Mouse (Mus musculus) forebrain, embryonic 15.5 days (tissue): Measurements from ENCODE around the gene Dqx1. TPM values are rescaled to one million over a fixed set of nuclear protein-coding genes. Genes with fewer than 3 reads are reported as not detected.
A peak's percentile ranks its signal among the peaks of the same experiment; 100 is the strongest.

Experiments
- ATAC-seq: fragments of 200-750 bp; cut with Nextera tagmentation; replicated peaks from 2 replicates; pipeline ENCODE4 v1.8.0; 2017; ENCODE audit warnings: mild to moderate bottlenecking, moderate TSS enrichment, moderate library complexity
- H3K27ac ChIP-seq: fragments of 300-500 bp; sonication (generic); replicated peaks from 2 replicates; pipeline ENCODE4 v1.5.1; 2015; ENCODE audit warnings: mild to moderate bottlenecking, inconsistent platforms
- H3K27me3 ChIP-seq: fragments of 300-500 bp; sonication (generic); 2 replicates; pipeline ENCODE4 v1.6.1; 2015; ENCODE audit warnings: inconsistent platforms
- H3K36me3 ChIP-seq: fragments of 300-500 bp; sonication (generic); 2 replicates; pipeline ENCODE4 v1.6.1; 2015; ENCODE audit warnings: mild to moderate bottlenecking, inconsistent platforms
- H3K4me1 ChIP-seq: fragments of 300-500 bp; sonication (generic); 2 replicates; pipeline ENCODE4 v1.6.1; 2015; ENCODE audit warnings: inconsistent platforms
- H3K4me2 ChIP-seq: fragments of 300-500 bp; sonication (generic); replicated peaks from 2 replicates; pipeline ENCODE4 v1.6.1; 2015; ENCODE audit warnings: mild to moderate bottlenecking, inconsistent platforms
- H3K4me3 ChIP-seq: fragments of 300-500 bp; sonication (generic); 2 replicates; pipeline ENCODE4 v1.5.1; 2015; ENCODE audit warnings: mild to moderate bottlenecking, inconsistent platforms
- H3K9ac ChIP-seq: fragments of 300-500 bp; sonication (generic); replicated peaks from 2 replicates; pipeline ENCODE4 v1.6.1; 2015; ENCODE audit warnings: mild to moderate bottlenecking, inconsistent platforms
- H3K9me3 ChIP-seq: fragments of 300-500 bp; sonication (generic); 2 replicates; pipeline ENCODE4 v1.6.1; 2016; ENCODE audit warnings: inconsistent platforms
- WGBS: fragments of 180-500 bp; shearing (Covaris S2); methylation state at CpG from one replicate; pipeline ENCODE4 v1.1.7; 2015; ENCODE audit warnings: mixed read lengths; 5-methylcytosine and 5-hydroxymethylcytosine counted together
- polyA plus RNA-seq: library from polyadenylated mRNA; unstranded; fragments of >200 nt; fragmentation: Nextera tagmentation; extraction: Ambion mirVana; gene quantifications from 2 replicates; pipeline ENCODE4 v1.2.1, GENCODE M21; 2015

Gene Dqx1
- polyA plus RNA-seq, 1 experiment from 2014 or later: 0.34 TPM

DNA sequence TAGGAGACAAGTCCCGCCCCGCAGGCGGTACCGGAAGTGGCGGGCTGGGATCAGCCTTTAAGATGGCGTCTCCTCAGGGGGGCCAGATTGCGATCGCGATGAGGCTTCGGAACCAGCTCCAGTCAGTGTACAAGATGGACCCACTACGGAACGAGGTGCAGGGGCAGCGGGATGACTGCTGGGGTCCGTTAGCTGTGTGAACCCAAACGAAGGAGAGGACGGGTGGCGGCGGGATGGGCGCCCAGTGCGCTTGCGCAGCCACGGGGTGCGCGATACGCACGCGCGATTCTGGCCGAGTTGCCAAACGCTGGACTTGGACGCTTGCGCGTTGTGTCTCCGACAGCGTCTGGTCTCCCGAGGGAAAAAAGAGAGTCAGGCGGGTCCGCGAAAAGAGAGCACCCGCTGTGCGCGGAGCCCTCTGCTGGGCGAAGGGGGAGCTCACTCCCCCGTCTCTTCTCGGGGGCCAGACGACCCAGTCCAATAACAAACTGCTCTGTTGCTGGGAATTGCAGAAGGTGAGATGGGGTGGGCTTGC lies 20.7 kb downstream of the Dqx1 start:
- ATAC-seq: peak; percentile 93
- Histone ChIP-seq H3K9me3 (no peaks in the 10 kb centered on the region), H3K36me3 (peaks cover 10% of the 10 kb centered on the region), H3K27me3 (peaks cover 49% of the 10 kb centered on the region), H3K9ac (peak overlapping the region; percentile 83), H3K4me1 (peaks cover 22% of the 10 kb centered on the region), H3K4me3 (peak overlapping the region; percentile 80), H3K27ac (peak overlapping the region; percentile 92), H3K4me2 (peak overlapping the region; percentile 77)
- under 1% methylated on average over 46 of the region's 46 CpGs for WGBS

DNA sequence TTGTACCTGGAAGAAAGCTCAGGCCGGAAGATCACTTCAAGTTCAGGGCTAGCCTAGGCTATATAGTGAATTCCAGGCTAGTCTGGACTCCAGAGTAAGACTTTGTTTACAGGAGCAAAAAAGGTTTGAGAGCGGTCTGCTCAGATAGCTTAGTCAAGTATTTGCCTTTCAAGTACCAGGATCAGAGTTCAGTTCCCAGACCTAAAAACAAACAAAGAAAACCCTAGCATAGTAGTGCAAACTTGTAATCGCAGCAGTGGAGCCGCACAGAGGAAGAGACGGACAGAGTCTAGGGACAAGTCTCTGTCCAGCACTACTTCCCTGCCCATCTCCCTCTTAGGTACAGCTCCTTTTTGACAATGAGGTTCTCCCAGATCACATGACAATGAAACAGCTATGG lies 22.6 kb downstream of the Dqx1 start:
- H3K9ac ChIP-seq: no peak overlapping the region
- no peak overlapping the region for H3K4me3 ChIP-seq
- peaks cover 10% of the 10 kb centered on the region for H3K36me3 ChIP-seq
- WGBS: 97% methylated on average over 5 of the region's 5 CpGs
- H3K27me3 ChIP-seq: peaks cover 49% of the 10 kb centered on the region
- no peak for ATAC-seq
- peaks cover 22% of the 10 kb centered on the region for H3K4me1 ChIP-seq
- no peaks in the 10 kb centered on the region for H3K9me3 ChIP-seq
- H3K4me2 ChIP-seq: no peak overlapping the region
- no peak overlapping the region for H3K27ac ChIP-seq

DNA sequence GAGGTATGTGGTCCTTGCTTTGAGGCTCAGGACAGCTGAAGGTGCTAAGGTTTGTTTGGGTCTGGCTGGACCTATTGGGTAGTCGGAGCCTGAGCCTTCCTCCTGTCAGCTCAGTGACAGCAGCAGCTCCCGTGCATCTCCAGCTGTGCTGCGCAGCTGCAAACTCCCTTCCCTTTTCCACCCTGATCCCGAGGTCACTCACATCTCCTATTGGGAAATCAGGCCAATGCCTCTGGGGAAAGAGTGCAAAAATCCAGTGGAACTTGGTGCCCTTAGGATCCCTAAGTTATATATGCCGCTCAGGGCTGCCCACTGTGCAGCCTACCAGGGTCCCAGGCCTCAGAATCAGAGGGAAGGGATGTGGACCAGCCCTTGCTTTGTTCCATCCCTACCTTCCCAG lies 25.9 kb downstream of the Dqx1 start:
- Histone ChIP-seq H3K27me3 (peaks cover 63% of the 10 kb centered on the region), H3K27ac (no peak overlapping the region), H3K36me3 (peaks cover 10% of the 10 kb centered on the region), H3K4me3 (no peak overlapping the region), H3K4me1 (peaks cover 23% of the 10 kb centered on the region), H3K4me2 (no peak overlapping the region), H3K9me3 (no peaks in the 10 kb centered on the region), H3K9ac (no peak overlapping the region)
- WGBS: 14% methylated on average over 5 of the region's 5 CpGs
- ATAC-seq: no peak

DNA sequence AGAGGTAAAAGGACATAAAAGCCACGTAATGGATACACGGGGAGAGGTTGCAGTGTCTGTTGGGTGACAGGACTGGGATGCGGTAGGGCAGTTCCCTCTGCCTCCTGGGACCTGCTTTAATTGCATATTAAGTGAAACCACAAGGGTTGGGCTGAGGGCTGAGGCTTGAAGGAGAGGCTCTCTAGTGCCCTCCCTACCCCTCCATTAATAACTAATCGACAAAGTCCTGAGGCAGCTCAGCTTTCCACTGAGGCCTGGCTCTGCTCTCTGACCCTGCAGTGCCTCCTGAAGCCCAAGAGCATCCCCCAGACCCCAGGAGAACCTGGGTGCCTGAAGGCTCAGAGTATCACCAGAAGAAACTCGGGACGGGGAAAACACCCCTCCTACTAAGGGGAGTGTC lies 26.8 kb downstream of the Dqx1 start:
- WGBS: 6% methylated on average over 6 of the region's 6 CpGs
- Histone ChIP-seq H3K4me2 (no peak overlapping the region), H3K4me1 (peaks cover 15% of the 10 kb centered on the region), H3K4me3 (no peak overlapping the region), H3K36me3 (peaks cover 10% of the 10 kb centered on the region), H3K9ac (no peak overlapping the region), H3K9me3 (no peaks in the 10 kb centered on the region), H3K27ac (no peak overlapping the region), H3K27me3 (peaks cover 71% of the 10 kb centered on the region)
- ATAC-seq: no peak

DNA sequence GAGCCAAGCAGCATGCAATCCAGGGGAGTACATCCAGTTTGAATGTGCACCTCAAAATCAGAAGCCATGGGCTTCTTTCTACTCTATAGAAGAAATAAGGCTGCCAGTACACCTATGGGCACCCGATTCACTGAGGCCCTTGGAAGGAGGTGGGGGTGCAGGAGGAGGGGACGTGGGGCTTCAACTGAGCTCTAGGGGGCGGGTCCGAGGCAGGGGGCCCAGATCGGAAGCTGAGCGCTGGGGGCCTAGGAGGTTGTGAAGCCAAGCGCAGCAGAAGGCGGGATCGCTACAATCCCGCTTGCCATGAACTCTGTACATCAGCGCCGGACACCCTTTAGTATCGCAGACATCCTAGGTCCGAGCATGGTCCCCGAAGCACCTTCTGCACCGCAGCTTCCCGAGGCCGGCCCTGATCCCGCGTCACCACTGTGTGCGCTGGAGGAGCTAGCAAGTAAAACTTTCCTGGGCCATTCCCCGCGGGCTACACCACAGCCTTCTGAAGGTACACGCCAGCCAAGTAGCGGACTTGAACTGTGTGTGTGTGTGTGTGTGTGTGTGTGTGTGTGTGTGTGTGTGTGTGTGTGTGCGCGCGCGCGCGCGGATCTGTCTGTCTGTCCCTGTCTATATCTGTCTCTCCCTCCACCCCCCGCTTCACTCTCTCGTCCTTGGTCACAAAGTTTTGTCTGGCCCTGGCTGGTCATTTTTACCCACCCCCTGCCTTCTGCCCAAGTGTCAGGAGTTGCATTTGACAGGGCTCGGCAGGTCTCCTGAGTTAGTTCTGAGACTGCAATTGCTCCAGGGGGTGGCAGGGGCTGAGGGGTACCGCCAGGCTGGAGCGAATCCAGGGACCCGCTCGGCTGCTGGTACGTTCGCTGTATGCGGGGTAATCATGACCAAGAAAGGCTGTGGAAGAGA lies 28.7 kb downstream of the Dqx1 start, which contains the start of gene Lbx2:
TSS of gene Lbx2 (plus strand) at position 247 of the 915 bp plus-strand sequence.
- Histone ChIP-seq H3K9ac (no peak within 1 kb of the TSS), H3K27ac (no peak within 1 kb of the TSS), H3K9me3 (no peaks in the 10 kb centered on the region), H3K27me3 (peaks cover 86% of the 10 kb centered on the region), H3K4me3 (no peak within 1 kb of the TSS), H3K36me3 (peaks cover 4% of the 10 kb centered on the region), H3K4me2 (no peak within 1 kb of the TSS), H3K4me1 (peaks cover 7% of the 10 kb centered on the region)
- 1% methylated on average over 42 of the region's 42 CpGs for WGBS
- no peak for ATAC-seq

DNA sequence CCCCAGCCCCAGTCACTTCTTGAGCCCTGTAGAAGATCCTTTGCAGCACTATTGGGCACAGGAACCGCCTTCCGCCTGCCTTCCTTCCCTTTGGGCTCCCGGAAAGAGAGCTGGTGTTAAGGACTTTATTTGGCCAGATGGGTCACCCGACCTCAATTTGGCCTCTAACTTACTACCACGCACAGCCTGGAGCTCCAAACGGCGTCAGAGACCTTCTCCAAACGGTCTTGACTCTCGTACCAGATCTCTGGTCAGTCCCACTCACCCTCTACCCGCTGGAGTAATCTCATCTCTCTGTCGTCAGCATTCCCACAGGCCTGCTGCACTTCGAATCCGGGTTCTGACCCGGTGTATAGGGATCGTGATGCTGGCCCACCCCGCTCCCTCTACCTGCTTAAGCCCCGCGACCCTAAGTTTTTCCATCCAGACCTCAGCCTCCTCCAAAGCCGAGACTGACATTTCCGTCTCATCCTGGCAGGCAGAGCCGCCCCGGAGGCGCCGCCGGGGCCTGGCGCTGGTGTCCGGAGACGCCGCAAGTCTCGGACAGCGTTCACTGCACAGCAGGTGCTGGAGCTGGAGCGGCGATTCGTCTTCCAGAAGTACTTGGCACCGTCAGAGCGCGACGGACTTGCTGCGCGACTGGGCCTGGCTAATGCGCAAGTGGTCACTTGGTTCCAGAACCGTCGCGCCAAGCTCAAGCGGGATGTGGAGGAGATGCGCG lies 29.7 kb downstream of the Dqx1 start:
- Histone ChIP-seq H3K9ac (no peak overlapping the region), H3K9me3 (no peaks in the 10 kb centered on the region), H3K36me3 (no peaks in the 10 kb centered on the region), H3K4me3 (0 out of 2 replicates have a peak overlapping the region, but pooled peaks have one; percentile 2), H3K4me2 (no peak overlapping the region; the same call in 1 of the 2 replicates), H3K4me1 (peaks cover 7% of the 10 kb centered on the region), H3K27me3 (peaks cover 82% of the 10 kb centered on the region), H3K27ac (no peak overlapping the region)
- no peak for ATAC-seq
- WGBS: 1% methylated on average over 47 of the region's 47 CpGs

DNA sequence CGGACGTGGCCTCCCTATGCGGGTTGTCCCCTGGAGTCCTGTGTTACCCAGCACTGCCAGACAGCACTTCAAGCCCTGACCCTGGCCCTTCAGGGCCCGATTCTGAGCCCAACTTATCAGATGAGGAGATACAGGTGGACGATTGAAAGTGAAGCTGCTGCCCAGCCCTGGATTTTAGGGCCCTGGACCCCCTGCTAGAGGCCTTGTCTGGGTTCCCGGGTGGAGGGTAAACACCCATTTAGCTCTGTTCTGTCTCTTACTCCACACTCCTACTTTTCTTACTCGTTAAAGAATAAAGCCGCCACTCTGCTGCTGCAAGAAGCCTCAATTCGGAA lies 30.2 kb downstream of the Dqx1 start:
- no peak overlapping the region for H3K4me2 ChIP-seq
- no peaks in the 10 kb centered on the region for H3K36me3 ChIP-seq
- H3K4me3 ChIP-seq: no peak overlapping the region
- H3K4me1 ChIP-seq: peaks cover 7% of the 10 kb centered on the region
- peaks cover 77% of the 10 kb centered on the region for H3K27me3 ChIP-seq
- no peaks in the 10 kb centered on the region for H3K9me3 ChIP-seq
- 5% methylated on average over 9 of the region's 9 CpGs for WGBS
- ATAC-seq: no peak
- H3K27ac ChIP-seq: no peak overlapping the region
- H3K9ac ChIP-seq: no peak overlapping the region

DNA sequence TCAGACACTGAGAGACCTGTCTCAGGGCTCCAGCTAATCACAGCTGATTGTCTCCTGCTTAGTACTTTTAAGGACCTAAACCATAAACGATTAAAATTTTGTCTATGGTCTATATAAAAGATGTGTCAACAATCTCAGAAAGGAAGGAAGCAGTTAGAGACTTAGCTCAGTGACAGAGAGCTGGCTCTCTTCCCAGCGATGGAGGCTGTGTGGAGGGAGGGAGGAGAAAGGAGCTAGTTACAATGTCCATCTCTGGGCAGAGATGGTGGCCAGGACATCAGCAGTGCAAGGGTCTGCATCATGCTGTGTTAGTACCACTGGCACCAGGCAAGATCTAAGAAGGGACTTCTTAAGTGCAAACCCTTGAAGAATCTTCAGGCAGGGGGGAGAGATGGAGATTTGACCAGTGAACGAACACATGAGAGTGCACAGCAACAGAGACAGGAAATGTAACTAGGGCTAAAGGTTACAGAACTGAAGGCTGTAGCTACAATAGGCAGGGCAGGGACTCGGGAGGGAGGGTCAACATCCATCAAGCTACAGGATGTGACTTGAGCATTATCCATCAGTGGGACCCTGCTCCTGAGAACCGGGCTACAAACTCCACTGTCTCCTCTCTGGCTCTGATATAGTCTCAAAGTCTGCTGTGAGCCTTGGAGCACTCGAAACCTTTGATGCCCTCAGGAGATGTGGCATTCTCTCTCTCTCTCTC lies 34.9 kb downstream of the Dqx1 start:
- ATAC-seq: no peak
- WGBS: 56% methylated on average over 6 of the region's 6 CpGs
- H3K9ac ChIP-seq: no peak overlapping the region
- H3K4me3 ChIP-seq: no peak overlapping the region
- H3K36me3 ChIP-seq: no peaks in the 10 kb centered on the region
- H3K27me3 ChIP-seq: peaks cover 37% of the 10 kb centered on the region
- no peak overlapping the region for H3K4me2 ChIP-seq
- H3K9me3 ChIP-seq: no peaks in the 10 kb centered on the region
- peaks cover 1% of the 10 kb centered on the region; the same call in 1 of the 2 replicates for H3K4me1 ChIP-seq
- no peak overlapping the region for H3K27ac ChIP-seq

DNA sequence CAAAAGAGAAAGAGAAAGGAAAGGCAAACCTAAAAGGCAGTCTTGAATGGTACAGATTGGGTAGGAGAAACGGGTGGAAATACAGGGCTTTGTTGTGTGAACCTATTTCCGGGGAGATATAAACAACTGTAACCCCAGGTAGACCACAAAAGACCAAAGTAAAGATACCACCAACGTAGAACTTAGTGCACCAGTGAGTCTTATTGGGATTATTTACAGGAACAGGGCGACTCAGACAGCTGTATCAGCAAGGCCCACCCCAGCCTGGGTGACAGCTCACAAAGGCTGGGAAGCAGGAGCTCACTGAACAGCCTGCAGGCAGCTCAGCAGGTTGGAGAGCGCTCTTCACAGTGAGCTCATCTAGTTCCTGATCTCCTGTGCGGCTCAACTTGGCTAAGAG lies 38.3 kb downstream of the Dqx1 start:
- no peak overlapping the region for H3K4me2 ChIP-seq
- no peaks in the 10 kb centered on the region for H3K36me3 ChIP-seq
- H3K27ac ChIP-seq: no peak overlapping the region
- no peak for ATAC-seq
- no peak overlapping the region for H3K9ac ChIP-seq
- no peak overlapping the region for H3K4me3 ChIP-seq
- no peaks in the 10 kb centered on the region for H3K9me3 ChIP-seq
- peaks cover 8% of the 10 kb centered on the region; the same call in 1 of the 2 replicates for H3K27me3 ChIP-seq
- H3K4me1 ChIP-seq: peaks cover 3% of the 10 kb centered on the region
- WGBS: 43% methylated on average over 6 of the region's 6 CpGs

DNA sequence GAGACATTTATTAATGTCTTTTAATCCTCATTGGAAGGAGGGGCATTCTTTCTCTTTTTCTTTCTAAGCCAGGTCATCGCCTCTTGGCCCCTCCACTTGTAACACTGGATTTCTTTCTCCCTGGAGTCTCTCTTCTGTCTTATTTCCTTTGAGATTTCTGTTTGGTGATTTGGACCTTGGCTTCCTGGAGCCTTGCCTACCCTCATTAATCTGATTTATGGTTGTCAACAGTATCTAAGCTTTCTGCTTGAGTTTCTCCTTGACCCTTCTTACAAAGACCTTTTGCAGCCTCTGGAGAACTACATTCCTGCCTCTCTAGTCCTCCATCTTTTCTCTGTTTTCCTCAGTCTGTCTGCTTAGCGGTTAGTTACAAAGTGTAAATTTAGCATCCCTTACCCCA lies 40.8 kb downstream of the Dqx1 start:
- Histone ChIP-seq H3K27me3 (peaks cover 8% of the 10 kb centered on the region; the same call in 1 of the 2 replicates), H3K4me1 (peaks cover 22% of the 10 kb centered on the region), H3K9ac (no peak overlapping the region), H3K4me2 (no peak overlapping the region), H3K4me3 (no peak overlapping the region), H3K27ac (no peak overlapping the region), H3K36me3 (no peaks in the 10 kb centered on the region), H3K9me3 (no peaks in the 10 kb centered on the region)
- no peak for ATAC-seq
- 85% methylated on average over 2 of the region's 2 CpGs for WGBS

DNA sequence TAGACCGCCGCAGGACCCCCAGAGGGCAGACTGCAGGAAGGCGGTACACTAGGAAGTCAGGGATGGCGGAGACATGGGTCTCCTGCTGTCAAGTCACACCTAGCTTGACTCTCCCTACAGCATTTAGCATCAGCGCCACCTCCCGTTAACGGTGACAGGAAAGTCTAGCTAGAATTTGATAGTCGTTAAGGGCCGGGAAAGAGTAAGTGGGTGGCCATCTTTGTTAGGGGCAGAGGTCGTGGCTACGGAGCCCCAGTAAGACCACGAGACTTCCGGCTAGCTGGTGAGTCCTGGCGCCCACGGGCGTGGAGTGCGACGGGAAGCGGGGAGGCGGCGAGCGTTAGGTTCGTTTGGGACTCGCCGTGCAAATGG lies 43.7 kb downstream of the Dqx1 start, which contains the start of the genes Ccdc142 and Gm42688:
TSS of gene Ccdc142 (plus strand) at position 286 of the 372 bp plus-strand sequence.
TSS of gene Gm42688 (plus strand) at position 302 of the 372 bp plus-strand sequence.
- peak; percentile 81 for ATAC-seq
- H3K4me2 ChIP-seq: peak within 1 kb of the TSS; percentile 100
- under 1% methylated on average over 25 of the region's 25 CpGs for WGBS

More for the DNA sequence above, 43.7 kb downstream of the Dqx1 start, which contains the start of the genes Ccdc142 and Gm42688:
- no peaks in the 10 kb centered on the region for H3K36me3 ChIP-seq
- H3K27ac ChIP-seq: peak within 1 kb of the TSS; percentile 82
- no peaks in the 10 kb centered on the region for H3K9me3 ChIP-seq
- H3K4me3 ChIP-seq: peak within 1 kb of the TSS; percentile 84
- H3K4me1 ChIP-seq: peaks cover 26% of the 10 kb centered on the region
- H3K9ac ChIP-seq: peak within 1 kb of the TSS; percentile 84
- H3K27me3 ChIP-seq: peaks cover 3% of the 10 kb centered on the region; the same call in 1 of the 2 replicates
